Mouse (Mus musculus) ovary, postnatal 14 days (tissue): ENCODE data around the gene Eml6.
"Not testable (repeated sequence)": the region's sequence is repeated elsewhere in the genome, so short reads cannot be mapped to it uniquely, and the experiment has no call there.

Experiments used
- DNase-seq: peaks from one replicate; pipeline ENCODE4 v3.0.0; 2022; ENCODE audit warnings: low spot score

Gene Eml6

DNA sequence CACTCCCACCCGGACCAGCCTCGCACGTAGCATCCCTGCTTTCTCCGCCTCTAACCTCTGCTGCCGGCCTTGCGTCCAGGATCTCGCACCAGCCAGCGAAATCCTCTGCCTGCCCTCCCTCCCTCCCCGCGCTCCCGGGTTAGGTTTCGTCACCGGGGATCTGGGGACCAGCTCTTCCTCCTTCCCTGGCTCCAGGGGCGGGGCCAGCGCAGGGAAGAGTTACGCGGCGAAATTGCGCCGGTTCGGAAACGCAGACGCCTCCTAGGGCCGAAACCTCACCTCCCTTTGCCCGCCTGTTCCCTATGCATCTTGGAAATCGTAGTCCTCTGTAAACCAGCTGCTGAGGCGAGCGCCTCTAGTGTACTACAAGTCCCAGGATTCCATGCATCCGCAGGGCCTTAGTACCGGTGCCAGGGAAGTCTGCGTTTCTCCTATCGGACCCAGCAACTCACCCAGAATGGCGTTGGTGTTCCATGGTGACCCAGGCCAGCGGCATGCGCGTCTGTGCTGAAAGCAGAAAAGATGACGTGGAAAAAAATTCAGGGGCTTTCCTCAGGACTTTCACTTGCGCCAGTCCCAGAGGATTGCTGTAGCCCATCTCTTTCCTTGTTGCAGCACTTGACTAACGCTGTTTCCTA, at the start of gene Eml6:
Gene Eml6, minus strand, starts transcription at position 199 of the 638 bp plus-strand sequence.
- peak; percentile 83 for DNase-seq

GRCm38 (mm10) chr11:30057299-30057698, 31.5 kb upstream of the Eml6 start:
- DNase-seq = no peak

DNA sequence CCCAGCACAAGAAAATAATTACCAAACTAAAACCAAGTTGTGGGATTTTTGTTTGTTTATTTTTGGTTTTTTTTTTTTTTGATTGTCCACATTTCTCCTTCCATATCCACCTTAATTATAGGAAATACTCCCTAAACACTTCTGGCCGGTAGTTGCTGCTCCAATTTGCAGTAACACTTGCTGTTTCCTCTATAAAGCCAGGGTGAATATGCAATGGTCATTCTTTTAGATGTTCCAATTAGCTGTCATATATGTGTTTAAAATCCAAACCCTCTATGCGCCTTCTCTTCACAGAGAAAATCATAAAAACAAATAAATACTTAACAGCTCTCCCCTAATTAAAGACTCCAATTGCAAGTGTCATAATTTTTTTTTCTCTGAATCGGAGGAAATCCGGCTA, 689 bp downstream of the Eml6 start:
- DNase-seq = no peak

DNA sequence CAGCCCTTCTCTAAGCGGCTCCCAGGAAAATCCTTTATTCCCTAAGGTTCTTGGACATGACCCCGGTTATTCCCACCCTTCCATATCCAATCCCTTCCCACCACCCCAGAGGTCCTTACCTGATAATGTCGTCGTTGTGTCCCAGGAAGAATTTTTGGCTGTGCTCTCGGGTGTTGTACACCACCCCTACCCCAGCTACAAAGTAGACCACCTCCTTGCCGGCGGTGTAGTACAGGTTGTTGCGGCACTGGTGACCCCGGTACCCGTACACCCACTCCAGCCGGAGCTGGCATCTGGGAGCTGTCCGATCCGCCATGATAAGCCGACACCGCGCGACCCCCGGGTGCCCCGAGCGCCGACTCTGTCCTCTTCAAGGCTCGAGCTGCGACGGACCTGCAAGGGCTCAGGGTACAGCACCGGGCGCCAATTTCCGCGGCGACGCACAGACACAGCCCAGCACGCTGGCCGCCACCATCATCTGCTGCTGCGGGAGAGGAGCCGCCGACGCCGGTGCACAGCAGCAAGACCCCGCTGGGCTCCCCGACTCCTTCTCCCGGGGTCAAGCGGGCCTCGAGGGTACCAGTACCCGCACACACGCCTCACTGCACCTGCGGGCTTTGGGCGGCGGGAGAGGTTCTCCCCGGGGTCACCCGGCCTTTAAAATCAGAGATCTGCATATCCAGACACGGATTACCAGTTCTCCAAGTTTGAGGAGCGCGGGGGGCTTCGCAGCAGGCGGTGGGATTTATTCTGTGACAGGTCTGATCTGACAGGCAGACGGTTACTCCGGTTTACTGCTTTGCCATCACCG, 1.4 kb downstream of the Eml6 start:
- DNase-seq = no peak

DNA sequence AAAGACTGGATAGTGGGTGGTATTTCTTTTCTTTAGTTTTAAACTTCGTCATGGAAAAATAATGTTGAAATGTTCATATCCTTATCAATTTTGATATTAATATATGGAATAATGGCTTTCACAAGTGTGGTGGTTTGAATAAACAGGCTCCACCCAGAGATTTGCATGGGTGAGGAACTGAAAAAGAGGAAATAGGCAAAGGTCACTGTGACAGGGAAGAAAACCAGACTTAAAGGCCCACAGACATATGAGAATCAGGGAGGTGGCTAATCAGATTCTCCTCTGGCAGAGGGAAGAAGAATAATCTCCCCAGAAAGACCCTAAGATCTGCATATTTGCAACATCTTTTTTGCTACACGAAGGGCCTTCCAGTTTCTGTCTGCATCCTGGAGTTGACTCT, 39.6 kb downstream of the Eml6 start:
- DNase-seq = no peak

DNA sequence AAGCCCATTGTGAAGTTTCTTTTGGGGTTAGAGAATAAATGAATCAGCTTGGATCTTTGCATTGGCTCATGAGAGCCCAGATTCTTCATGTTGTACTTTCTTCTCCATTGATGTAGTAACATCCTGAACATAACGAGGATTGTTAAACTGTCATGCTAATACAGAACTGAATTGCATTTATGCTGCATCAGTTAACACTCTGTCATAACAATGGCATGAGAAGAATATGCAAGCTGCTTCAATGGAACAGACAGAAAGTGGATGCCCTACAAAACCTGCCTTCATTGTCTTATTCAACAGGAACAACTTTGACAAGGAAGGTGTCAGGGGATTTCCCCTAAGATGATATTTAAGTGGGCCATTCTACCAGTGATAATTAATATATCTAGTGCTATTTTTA, 57.0 kb downstream of the Eml6 start:
- no peak for DNase-seq

DNA sequence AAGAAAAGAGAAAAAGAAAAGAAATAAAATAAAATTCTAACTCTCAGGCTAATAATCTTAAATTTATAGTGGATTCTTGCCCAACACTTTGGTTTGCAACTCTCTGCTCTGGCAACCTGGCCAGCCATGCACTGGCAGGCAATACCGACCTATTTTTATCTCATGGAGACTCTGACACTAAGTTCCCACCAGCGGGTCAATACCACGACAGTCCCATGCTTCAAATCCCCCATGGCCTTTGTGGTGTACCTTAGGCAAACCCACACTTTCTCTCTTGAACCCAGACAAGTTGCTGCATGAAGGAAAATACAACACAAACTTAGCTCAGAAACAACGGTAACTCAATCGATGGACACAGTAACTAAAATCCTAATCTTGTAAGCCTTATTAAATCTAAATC, 66.5 kb downstream of the Eml6 start:
- DNase-seq = no peak

- DNase-seq = no peak
These were observed 81.2 kb downstream of the Eml6 start for GRCm38 (mm10) chr11:29944661-29945060.

DNA sequence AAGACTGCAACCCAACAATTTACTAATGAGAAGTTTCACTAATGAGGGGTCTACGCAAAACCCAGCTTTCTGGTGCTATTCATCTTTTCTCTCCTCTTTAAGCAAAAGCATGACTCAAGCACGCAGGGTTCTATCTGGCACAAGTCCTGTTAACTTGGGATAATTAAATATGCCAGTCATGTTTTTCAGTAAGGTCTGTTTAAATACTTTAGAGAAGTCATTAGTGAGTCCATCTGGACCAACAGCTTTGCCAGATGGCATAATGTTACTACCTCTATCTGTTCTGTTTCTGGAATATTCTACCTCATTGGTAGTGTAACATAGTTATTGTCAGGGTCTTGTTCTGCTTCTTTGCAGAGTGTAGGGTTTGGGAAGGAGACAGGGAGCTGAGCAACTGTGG, 101.5 kb downstream of the Eml6 start:
- DNase-seq = no peak

GRCm38 (mm10) chr11:29923851-29924250, 102.0 kb downstream of the Eml6 start:
- no peak for DNase-seq

DNA sequence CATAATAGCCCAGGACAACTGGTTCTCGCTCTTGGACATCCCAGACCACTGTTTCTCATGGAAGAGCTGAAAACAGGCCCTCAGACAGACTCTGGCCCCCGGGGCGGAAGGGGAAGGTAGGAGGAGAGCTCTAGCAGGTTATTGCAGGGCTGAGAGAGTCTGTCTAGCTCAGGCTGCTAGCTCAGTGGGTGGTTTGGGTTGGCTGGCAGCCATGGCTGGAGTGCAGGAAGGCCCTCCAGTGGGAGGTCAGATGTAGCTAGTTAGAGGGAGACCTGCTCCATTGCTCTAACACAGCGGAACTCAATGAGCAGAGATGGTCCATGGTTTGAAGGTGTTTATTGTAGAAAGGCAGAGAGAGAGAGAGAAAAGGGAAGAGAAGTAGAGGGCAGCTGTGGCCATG, 112.7 kb downstream of the Eml6 start:
- DNase-seq = no peak

GRCm38 (mm10) chr11:29909330-29909729, 116.5 kb downstream of the Eml6 start:
- DNase-seq = no peak

DNA sequence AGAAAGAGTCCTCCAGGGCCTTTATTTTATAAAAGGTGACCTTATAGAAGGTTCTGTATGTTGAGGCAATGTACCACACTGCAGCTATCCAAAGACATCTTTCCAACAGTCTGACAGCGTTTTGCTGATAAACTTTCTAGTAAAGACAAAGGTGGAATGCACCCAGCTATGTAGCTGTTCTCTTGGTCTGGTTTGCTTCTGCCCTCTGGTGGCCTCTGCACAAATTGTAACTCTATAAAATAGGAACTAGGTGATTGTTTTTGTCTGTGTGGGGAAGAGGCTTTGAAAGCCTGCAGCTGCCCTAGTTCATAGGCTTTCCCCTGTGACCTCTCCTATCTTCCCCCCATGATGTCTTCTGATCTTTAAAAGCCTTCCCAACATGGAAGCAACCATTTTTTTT, 140.7 kb downstream of the Eml6 start:
- DNase-seq = peak; percentile 55

DNA sequence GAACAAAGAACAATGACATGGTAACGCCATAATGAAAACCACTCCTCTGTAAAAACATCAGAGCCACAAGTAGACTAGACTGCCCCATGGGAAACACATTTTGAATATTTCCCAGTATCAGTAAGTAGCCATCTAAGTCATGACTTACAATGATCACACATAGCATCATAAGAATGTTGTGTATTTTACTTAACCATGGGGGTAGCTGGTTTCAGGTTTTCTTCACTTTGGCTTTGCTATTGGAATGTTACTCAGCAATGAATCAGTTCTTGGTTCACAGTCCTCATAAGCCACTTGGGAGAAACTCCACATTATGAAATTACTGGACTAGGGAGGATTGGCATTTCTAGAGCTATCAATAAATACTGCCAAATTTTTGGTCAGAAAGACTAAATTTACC, 141.5 kb downstream of the Eml6 start:
- no peak for DNase-seq

- no peak for DNase-seq
These were observed 142.8 kb downstream of the Eml6 start for GRCm38 (mm10) chr11:29883024-29883423.

- no peak for DNase-seq
These were observed 146.2 kb downstream of the Eml6 start for GRCm38 (mm10) chr11:29879641-29880040.

DNA sequence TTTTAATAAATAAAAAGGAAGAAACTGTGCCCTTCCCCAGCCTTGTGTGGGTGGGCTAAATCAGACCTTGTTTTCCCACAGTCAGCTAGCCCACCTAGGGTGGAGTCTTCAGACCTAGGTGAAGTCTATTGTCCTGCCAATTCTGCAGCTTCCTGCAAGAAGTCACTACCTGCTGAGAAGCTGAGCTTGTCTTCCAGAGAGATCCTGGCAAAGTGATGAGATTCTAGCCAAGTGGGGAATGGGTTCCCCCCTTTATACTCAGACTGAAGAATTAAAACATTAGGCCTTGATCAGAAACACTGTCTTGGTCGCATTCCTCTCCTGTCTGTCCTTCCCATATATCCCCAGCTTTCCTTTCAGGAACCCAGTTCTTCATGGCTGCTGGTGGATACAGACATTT, 147.9 kb downstream of the Eml6 start:
- DNase-seq = no peak

DNA sequence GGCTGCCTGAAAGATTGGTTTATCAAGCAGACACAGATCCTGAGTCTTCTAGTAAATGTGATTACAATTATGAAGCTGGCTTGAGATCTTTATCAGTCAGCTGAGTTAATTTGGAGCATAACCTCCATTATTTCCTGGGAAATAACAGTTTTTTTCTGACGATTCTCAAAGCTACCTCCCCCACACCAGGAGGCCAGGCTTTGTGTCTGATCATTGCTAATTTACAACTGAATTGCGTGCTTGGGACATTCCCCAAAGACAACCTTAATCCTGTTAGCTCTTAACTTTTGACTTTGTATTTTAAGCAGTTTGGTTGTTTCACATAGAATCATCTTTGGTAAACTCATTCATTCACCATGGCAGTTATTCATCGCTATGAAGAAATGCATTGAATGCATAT, 148.6 kb downstream of the Eml6 start:
- DNase-seq = no peak

DNA sequence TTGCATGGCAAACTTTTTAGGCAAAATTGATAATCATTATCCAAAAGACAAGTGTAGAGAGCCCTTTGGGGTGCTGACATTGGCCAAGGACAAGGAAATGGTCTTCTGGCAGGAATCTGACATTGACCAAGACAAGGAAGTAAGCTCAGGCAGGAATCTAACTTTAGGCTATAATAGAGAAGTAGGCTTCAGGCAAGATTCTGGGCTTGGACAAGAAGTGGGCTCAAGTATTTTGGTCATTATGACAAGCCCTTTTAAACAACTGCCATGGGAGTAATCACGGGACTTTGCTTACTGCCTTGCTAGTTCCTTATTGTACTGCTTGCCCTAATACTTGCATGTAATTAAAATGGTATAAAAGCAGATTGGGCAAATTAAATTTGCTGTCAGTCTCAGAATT, 151.1 kb downstream of the Eml6 start:
- not testable (repeated sequence) for DNase-seq

DNA sequence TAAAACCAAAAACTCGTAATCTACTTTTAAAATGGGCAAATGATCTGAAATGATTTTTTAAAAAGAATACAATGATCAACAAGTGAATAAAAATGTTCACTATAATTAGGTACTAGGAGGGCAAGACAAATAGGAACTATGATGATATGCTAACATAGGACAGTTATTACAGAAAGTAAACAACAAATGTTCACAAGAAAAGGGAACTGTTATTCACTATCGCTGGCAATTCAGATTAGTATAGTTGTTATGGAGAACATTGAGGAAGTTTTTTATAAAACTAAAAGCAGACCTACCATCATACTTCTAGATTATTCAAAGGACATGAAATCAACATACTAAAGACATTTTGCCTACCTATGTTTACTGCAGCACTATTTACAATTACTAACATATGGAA, 155.7 kb downstream of the Eml6 start:
- no peak for DNase-seq

GRCm38 (mm10) chr11:29864269-29864668, 161.6 kb downstream of the Eml6 start:
- no peak for DNase-seq

GRCm38 (mm10) chr11:29861750-29862397, 164.0 kb downstream of the Eml6 start:
- DNase-seq = peak; percentile 18

DNA sequence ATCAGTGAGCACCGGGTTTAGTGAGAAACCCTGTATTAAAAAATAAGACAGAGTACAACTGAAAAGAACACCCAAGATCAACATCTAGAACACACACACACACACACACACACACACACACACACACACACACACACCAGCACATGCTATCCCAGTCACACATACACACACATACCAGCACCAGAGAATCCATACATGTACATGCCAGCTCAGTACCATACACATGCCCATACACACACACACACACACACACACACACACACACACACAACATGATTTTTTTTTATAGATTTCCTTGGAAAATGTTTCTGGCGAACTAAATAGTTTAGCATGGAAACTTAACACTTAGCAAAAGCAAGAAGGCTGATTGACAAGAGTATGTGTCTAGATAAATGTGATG, 164.8 kb downstream of the Eml6 start:
- no peak for DNase-seq
